Mouse (Mus musculus): ENCODE measurements around the gene Gm10553.
"Not testable (repeated sequence)": the region's sequence is repeated elsewhere in the genome, so short reads cannot be mapped to it uniquely, and the experiment has no call there.

Gm10553 gene

GRCm38 (mm10) chr1:85099864-85100263, at the start of gene Gm10553:
Gene Gm10553 (plus strand): TSS chr1:85100164.
- DNase-seq (ENCODE audit: low read depth, low spot score) = not testable (repeated sequence)

GRCm38 (mm10) chr1:85071690-85072089, 28.3 kb upstream of the Gm10553 start:
- not testable (repeated sequence) for DNase-seq (ENCODE audit: low read depth, low spot score)

GRCm38 (mm10) chr1:85073099-85073498, 26.9 kb upstream of the Gm10553 start:
- not testable (repeated sequence) for DNase-seq (ENCODE audit: low read depth, low spot score)

- not testable (repeated sequence) for DNase-seq (ENCODE audit: low read depth, low spot score)
Observed at GRCm38 (mm10) chr1:85084803-85085202, 15.2 kb upstream of the Gm10553 start.

- not testable (repeated sequence) for DNase-seq (ENCODE audit: low read depth, low spot score)
Observed at GRCm38 (mm10) chr1:85086211-85086610, 13.8 kb upstream of the Gm10553 start.

GRCm38 (mm10) chr1:85092169-85092568, 7.8 kb upstream of the Gm10553 start:
- not testable (repeated sequence) for DNase-seq (ENCODE audit: low read depth, low spot score)

GRCm38 (mm10) chr1:85093011-85093572, 6.9 kb upstream of the Gm10553 start:
- DNase-seq (ENCODE audit: low read depth, low spot score) = not testable (repeated sequence)

GRCm38 (mm10) chr1:85099081-85099480, 883 bp upstream of the Gm10553 start:
- not testable (repeated sequence) for DNase-seq (ENCODE audit: low read depth, low spot score)

- DNase-seq (ENCODE audit: low read depth, low spot score) = not testable (repeated sequence)
Observed at GRCm38 (mm10) chr1:85101754-85102153, 1.8 kb downstream of the Gm10553 start.

GRCm38 (mm10) chr1:85105336-85105735, 5.4 kb downstream of the Gm10553 start:
- not testable (repeated sequence) for DNase-seq (ENCODE audit: low read depth, low spot score)

- DNase-seq (ENCODE audit: low read depth, low spot score) = not testable (repeated sequence)
Observed at GRCm38 (mm10) chr1:85106013-85106412, 6.0 kb downstream of the Gm10553 start.

GRCm38 (mm10) chr1:85109753-85110152, 9.8 kb downstream of the Gm10553 start, which contains the start of gene A530032D15Rik:
Gene A530032D15Rik (minus strand): TSS chr1:85109853.
- DNase-seq (ENCODE audit: low read depth, low spot score) = not testable (repeated sequence)

- DNase-seq (ENCODE audit: low read depth, low spot score) = not testable (repeated sequence)
Observed at GRCm38 (mm10) chr1:85110876-85111275, 10.9 kb downstream of the Gm10553 start.

GRCm38 (mm10) chr1:85111572-85111971, 11.6 kb downstream of the Gm10553 start:
- DNase-seq (ENCODE audit: low read depth, low spot score) = not testable (repeated sequence)

- not testable (repeated sequence) for DNase-seq (ENCODE audit: low read depth, low spot score)
Observed at GRCm38 (mm10) chr1:85112266-85112665, 12.3 kb downstream of the Gm10553 start.

- not testable (repeated sequence) for DNase-seq (ENCODE audit: low read depth, low spot score)
Observed at GRCm38 (mm10) chr1:85112889-85113288, 12.9 kb downstream of the Gm10553 start.

- not testable (repeated sequence) for DNase-seq (ENCODE audit: low read depth, low spot score)
Observed at GRCm38 (mm10) chr1:85114078-85114477, 14.1 kb downstream of the Gm10553 start.

- DNase-seq (ENCODE audit: low read depth, low spot score) = not testable (repeated sequence)
Observed at GRCm38 (mm10) chr1:85114666-85115402, 14.9 kb downstream of the Gm10553 start.

- not testable (repeated sequence) for DNase-seq (ENCODE audit: low read depth, low spot score)
Observed at GRCm38 (mm10) chr1:85117537-85117936, 17.6 kb downstream of the Gm10553 start.

- not testable (repeated sequence) for DNase-seq (ENCODE audit: low read depth, low spot score)
Observed at GRCm38 (mm10) chr1:85118341-85118740, 18.4 kb downstream of the Gm10553 start.

GRCm38 (mm10) chr1:85121841-85122240, 21.9 kb downstream of the Gm10553 start:
- DNase-seq (ENCODE audit: low read depth, low spot score) = not testable (repeated sequence)

GRCm38 (mm10) chr1:85133671-85134070, 33.7 kb downstream of the Gm10553 start:
- DNase-seq (ENCODE audit: low read depth, low spot score) = not testable (repeated sequence)

All from ZHBTc4 (cell line).